Mouse (Mus musculus) midbrain, embryonic 15.5 days (tissue): ENCODE data around the gene Brd2. TPM values are rescaled to one million over a fixed set of nuclear protein-coding genes. Genes with fewer than 3 reads are reported as not detected.
A peak's percentile ranks its signal among the peaks of the same experiment; 100 is the strongest.

Experiments
- ATAC-seq: fragments of 200-750 bp; cut with Nextera tagmentation; replicated peaks from 2 replicates; pipeline ENCODE4 v1.8.0; 2017; ENCODE audit warnings: moderate TSS enrichment
- H3K27ac ChIP-seq: fragments of 300-500 bp; sonication (generic); 2 replicates; pipeline ENCODE4 v1.5.1; 2015; ENCODE audit warnings: mild to moderate bottlenecking, inconsistent platforms
- H3K27me3 ChIP-seq: fragments of 300-500 bp; sonication (generic); replicated peaks from 2 replicates; pipeline ENCODE4 v1.6.1; 2015; ENCODE audit warnings: inconsistent platforms
- H3K36me3 ChIP-seq: fragments of 300-500 bp; sonication (generic); replicated peaks from 2 replicates; pipeline ENCODE4 v1.6.1; 2015; ENCODE audit warnings: inconsistent platforms
- H3K4me1 ChIP-seq: fragments of 300-500 bp; sonication (generic); 2 replicates; pipeline ENCODE4 v1.6.1; 2015; ENCODE audit warnings: inconsistent platforms
- H3K4me2 ChIP-seq: fragments of 300-500 bp; sonication (generic); 2 replicates; pipeline ENCODE4 v1.6.1; 2015; ENCODE audit warnings: inconsistent platforms, mild to moderate bottlenecking, moderate library complexity
- H3K4me3 ChIP-seq: fragments of 300-500 bp; sonication (generic); 2 replicates; pipeline ENCODE4 v1.5.1; 2015; ENCODE audit warnings: mild to moderate bottlenecking, inconsistent platforms
- H3K9ac ChIP-seq: fragments of 300-500 bp; sonication (generic); 2 replicates; pipeline ENCODE4 v1.6.1; 2015; ENCODE audit warnings: mild to moderate bottlenecking, inconsistent platforms
- H3K9me3 ChIP-seq: fragments of 300-500 bp; sonication (generic); 2 replicates; pipeline ENCODE4 v1.6.1; 2016; ENCODE audit warnings: inconsistent platforms
- WGBS: fragments of 180-500 bp; shearing (Covaris S2); methylation state at CpG from one replicate; pipeline ENCODE4 v1.1.7; 2015; ENCODE audit warnings: mixed read lengths; 5-methylcytosine and 5-hydroxymethylcytosine counted together
- polyA plus RNA-seq: library from polyadenylated mRNA; unstranded; fragments of >200 nt; fragmentation: Nextera tagmentation; extraction: Ambion mirVana; gene quantifications from 2 replicates; pipeline ENCODE4 v1.2.1, GENCODE M21; 2015

Gene Brd2
- polyA plus RNA-seq, 1 experiment from 2014 or later = 137 TPM

DNA sequence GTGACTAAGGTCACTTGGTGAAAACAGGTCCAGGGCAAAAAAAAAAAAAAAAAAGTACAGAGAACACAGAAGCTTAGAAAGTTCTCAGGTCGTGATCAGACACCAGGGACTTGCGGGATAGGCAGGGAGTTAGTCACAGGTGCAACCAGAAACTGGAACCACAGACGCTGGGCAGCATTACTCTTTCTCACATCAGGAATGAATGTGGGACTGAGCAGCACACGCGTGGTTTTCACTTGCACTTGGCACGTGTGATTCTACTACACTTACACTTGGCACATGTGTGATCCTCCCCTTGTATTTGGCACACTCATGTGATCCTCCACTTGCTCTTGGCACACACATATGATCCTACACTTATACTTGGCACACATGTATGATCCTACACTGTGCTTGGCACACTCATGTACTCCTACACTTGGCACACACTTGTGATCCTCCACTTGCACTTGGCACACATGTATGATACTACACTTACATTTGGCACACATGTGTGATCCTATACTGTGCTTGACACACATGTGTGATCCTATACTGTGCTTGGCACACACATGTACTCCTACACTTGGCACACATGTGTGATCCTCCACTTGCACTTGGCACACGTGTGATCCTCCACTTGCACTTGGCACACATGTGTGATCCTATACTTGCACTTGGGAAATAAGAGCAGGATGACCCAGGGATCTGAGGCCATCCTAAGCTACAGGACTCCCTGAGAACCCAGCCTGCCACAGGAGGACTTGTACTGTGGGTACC is 15.1 kb downstream of the Brd2 start:
- H3K9me3 ChIP-seq = no peaks in the 10 kb centered on the region
- H3K4me1 ChIP-seq = no peaks in the 10 kb centered on the region
- H3K4me2 ChIP-seq = no peak overlapping the region
- no peak overlapping the region for H3K4me3 ChIP-seq
- no peak for ATAC-seq
- WGBS = 86% methylated on average over 7 of the region's 7 CpGs
- H3K27ac ChIP-seq = no peak overlapping the region
- no peak overlapping the region for H3K9ac ChIP-seq
- peaks cover 14% of the 10 kb centered on the region for H3K36me3 ChIP-seq
- no peaks in the 10 kb centered on the region for H3K27me3 ChIP-seq

DNA sequence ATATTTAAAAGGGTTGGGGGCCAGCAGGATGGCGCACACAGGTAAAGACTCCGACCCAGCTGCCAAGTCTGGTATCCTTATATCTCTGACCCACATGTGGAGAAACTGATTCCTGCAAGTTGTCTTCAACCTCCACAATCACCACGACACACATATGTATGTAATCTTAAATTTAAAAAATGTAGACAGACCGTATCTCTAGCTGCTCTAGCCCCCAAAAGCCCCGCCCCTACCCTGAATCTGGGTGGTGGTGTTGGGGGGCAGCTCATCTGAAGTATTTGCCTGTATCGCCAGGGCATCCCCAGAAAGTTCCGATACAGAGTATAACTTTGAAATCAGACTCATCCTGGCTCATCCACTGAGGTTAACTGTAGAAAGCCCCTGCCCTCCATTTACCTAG is 15.9 kb downstream of the Brd2 start:
- ATAC-seq = no peak
- Histone ChIP-seq H3K27me3 (no peaks in the 10 kb centered on the region), H3K9me3 (no peaks in the 10 kb centered on the region), H3K4me1 (peaks cover 3% of the 10 kb centered on the region; the same call in 1 of the 2 replicates), H3K4me2 (no peak overlapping the region), H3K27ac (no peak overlapping the region), H3K4me3 (no peak overlapping the region), H3K9ac (no peak overlapping the region), H3K36me3 (peaks cover 6% of the 10 kb centered on the region)
- 87% methylated on average over 7 of the region's 7 CpGs for WGBS

DNA sequence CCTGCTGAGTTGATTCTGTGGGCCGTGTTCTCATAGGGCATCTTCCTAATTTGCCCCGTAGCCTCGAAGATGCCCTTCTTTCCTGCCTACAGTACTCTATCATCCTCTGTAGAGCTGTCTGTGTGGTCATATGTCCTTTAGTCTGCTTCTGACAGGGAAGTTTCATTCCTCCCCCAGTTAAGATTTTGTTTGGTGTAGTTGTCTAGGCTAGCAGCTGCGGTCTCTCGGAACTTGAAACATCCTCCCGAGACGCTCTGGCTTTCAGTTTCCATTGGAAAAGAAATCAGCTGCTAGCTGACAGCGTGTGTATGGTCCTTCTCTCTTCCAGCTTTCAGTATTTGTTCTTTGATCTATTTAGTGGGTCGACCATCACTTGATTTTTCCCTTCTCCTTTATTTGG is 17.6 kb downstream of the Brd2 start:
- Histone ChIP-seq H3K4me2 (no peak overlapping the region), H3K4me3 (no peak overlapping the region), H3K27me3 (no peaks in the 10 kb centered on the region), H3K9ac (no peak overlapping the region), H3K4me1 (peaks cover 4% of the 10 kb centered on the region; the same call in 1 of the 2 replicates), H3K36me3 (no peaks in the 10 kb centered on the region), H3K27ac (no peak overlapping the region), H3K9me3 (no peaks in the 10 kb centered on the region)
- WGBS = 82% methylated on average over 9 of the region's 9 CpGs
- ATAC-seq = no peak

DNA sequence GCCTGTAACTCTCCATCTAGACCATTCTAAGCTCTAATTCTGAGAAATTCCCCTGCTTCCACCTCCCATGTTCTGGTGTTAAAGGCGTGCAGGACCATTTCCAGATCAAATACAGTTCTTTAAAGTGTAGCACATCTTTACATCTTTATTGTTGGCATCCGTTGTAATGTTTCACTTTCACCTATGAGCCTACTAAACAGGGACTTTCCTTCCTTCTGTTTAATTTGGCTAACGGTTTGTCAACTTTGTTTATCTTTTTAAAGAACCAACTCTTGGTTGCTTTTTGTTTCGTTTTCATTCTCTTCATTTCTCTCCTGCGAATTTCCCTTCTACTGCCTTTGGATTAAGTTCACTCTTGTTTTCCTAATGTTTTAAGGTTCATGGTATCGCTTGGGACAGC is 19.6 kb downstream of the Brd2 start:
- H3K9ac ChIP-seq = no peak overlapping the region
- H3K4me3 ChIP-seq = no peak overlapping the region
- WGBS = 85% methylated on average over 6 of the region's 6 CpGs
- H3K27me3 ChIP-seq = no peaks in the 10 kb centered on the region
- no peak overlapping the region for H3K4me2 ChIP-seq
- H3K9me3 ChIP-seq = no peaks in the 10 kb centered on the region
- no peaks in the 10 kb centered on the region for H3K36me3 ChIP-seq
- H3K27ac ChIP-seq = no peak overlapping the region
- no peak for ATAC-seq
- peaks cover 4% of the 10 kb centered on the region; the same call in 1 of the 2 replicates for H3K4me1 ChIP-seq

DNA sequence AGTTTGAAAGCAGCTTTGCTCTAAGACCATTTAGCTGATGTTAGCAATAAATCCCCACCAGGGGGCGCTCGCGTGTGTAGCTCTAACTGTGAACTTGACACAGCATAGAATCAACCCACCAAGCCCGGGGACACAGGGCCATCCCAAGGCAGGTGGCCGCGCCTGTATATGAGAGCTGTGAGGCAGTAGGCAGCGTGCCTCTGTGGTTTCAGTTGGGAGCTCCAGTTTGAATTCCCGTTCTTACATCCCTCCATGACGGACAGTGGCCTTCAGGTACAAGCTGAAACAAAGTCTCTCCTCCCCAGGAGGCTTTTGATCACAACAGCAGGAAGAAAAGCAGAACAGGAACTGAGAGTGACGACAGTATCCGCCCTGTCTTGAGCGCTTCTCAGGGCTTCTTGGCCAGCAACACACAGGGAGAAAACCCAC is 20.8 kb downstream of the Brd2 start:
- WGBS = 7% methylated on average over 12 of the region's 12 CpGs
- Histone ChIP-seq H3K9me3 (no peaks in the 10 kb centered on the region), H3K4me3 (peak overlapping the region; percentile 13; the same call in 1 of the 2 replicates), H3K36me3 (no peaks in the 10 kb centered on the region), H3K9ac (no peak overlapping the region), H3K4me1 (peaks cover 4% of the 10 kb centered on the region; the same call in 1 of the 2 replicates), H3K27me3 (no peaks in the 10 kb centered on the region), H3K27ac (no peak overlapping the region), H3K4me2 (peak overlapping the region; percentile 41)
- peak; percentile 79 for ATAC-seq

DNA sequence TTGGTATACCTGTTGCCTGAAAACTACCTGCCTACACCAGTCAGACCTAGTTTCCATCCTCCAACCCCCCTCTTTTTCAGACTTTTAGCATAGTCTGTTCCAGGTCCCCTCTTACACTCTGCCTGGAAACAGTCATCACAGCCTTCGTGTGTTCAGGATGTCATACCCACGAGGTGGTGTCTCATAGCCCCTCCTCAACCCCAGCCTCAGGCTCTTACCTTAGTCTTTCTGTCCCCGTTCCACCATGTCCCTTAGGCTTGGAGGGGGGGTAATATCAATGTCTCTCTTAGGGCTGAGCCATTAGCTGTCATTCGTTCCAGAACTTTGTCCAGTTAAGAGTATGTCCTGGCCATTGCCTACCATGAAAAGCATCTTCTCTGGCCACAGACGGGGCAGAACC is 21.2 kb downstream of the Brd2 start:
- H3K27me3 ChIP-seq = no peaks in the 10 kb centered on the region
- peak; percentile 33; the same call in 1 of the 2 replicates for ATAC-seq
- H3K36me3 ChIP-seq = no peaks in the 10 kb centered on the region
- no peak overlapping the region for H3K4me3 ChIP-seq
- no peaks in the 10 kb centered on the region for H3K9me3 ChIP-seq
- no peak overlapping the region for H3K4me2 ChIP-seq
- 31% methylated on average over 5 of the region's 5 CpGs for WGBS
- no peak overlapping the region for H3K9ac ChIP-seq
- peaks cover 4% of the 10 kb centered on the region; the same call in 1 of the 2 replicates for H3K4me1 ChIP-seq
- H3K27ac ChIP-seq = no peak overlapping the region

DNA sequence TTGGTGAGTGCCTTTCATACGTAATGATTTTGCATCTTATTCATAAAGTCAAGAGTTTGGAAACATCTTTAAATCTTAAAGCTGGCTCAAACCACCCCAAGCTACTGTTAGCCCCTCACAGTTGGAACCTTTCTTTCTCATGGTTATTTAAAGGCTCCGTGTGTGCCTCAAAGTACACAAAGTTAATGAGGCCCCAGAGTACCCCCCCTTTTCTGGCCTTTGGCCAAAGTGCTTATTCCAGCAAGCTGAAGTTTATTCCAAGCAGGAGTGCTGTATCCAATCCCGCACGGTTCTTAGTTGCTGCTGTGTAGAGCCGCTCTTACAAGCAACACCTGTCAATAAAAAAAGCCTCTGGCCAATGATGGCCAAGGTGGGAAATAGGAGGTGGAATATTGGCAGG is 22.9 kb downstream of the Brd2 start:
- no peak overlapping the region for H3K4me2 ChIP-seq
- no peaks in the 10 kb centered on the region for H3K27me3 ChIP-seq
- H3K9ac ChIP-seq = no peak overlapping the region
- H3K4me1 ChIP-seq = peaks cover 4% of the 10 kb centered on the region; the same call in 1 of the 2 replicates
- H3K9me3 ChIP-seq = no peaks in the 10 kb centered on the region
- no peak overlapping the region for H3K4me3 ChIP-seq
- no peaks in the 10 kb centered on the region for H3K36me3 ChIP-seq
- no peak for ATAC-seq
- H3K27ac ChIP-seq = no peak overlapping the region
- 50% methylated on average over 5 of the region's 5 CpGs for WGBS

DNA sequence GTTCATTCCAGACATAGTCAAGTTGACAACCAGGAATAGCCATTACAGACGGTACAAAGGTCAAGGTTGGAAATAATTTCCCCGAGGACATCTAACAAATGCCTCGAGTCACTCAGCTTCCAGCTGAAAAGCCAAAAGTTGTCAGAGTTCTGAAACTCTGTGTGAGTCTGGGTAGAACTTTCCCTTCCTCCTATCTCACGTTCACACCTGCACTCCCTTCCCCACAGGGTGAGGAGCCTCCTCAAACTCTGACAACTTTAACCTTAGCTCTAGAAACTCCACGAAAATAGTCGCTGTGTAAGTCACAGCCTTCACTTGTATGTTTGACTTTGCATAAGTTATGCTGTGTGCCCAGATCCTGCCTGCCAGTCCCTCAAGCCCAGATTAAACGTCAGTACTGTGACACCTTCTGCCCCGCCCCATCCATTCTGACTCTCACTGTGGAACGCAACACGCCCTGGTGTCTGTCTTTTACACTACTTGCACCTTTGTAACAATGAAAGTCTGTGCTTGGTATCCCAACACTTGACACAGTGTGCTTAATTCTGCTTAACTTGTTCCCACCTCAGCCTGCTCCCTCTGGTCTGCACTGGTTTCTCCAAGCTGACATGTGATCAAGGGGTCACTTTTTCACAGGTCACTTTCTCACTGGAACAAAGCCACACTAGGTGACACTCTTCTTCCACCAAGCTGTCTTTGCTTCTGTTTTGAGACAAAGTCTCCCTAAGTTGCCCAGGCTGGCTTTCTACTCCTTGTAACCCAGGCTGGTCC is 23.5 kb downstream of the Brd2 start:
- Histone ChIP-seq H3K27ac (no peak overlapping the region), H3K4me1 (peaks cover 4% of the 10 kb centered on the region; the same call in 1 of the 2 replicates), H3K4me3 (no peak overlapping the region), H3K4me2 (no peak overlapping the region), H3K27me3 (no peaks in the 10 kb centered on the region), H3K9me3 (no peaks in the 10 kb centered on the region), H3K36me3 (no peaks in the 10 kb centered on the region), H3K9ac (no peak overlapping the region)
- 65% methylated on average over 10 of the region's 10 CpGs for WGBS
- no peak for ATAC-seq

DNA sequence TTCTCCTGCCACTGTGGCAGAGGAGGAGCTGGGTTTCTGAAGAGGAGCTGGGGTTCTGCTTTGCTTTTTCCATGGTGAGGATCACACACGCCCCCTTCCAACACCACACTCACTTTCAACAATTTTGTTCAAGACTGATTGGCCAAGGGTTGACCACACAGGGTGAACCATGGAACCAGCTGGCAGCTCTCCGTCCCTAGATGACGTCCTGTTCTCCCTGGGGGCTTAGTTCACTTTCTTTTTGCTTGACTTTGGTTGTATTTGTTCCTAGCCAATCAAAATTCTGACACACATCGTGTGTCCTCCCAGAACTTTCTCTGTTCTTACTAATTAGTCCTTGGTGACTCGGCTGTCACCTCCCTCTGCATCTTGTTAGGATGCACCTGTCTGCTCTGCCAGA is 25.2 kb downstream of the Brd2 start:
- H3K27ac ChIP-seq = no peak overlapping the region
- H3K9me3 ChIP-seq = no peaks in the 10 kb centered on the region
- H3K4me3 ChIP-seq = no peak overlapping the region
- H3K4me1 ChIP-seq = peaks cover 4% of the 10 kb centered on the region; the same call in 1 of the 2 replicates
- H3K4me2 ChIP-seq = no peak overlapping the region
- WGBS = 75% methylated on average over 5 of the region's 5 CpGs
- H3K36me3 ChIP-seq = no peaks in the 10 kb centered on the region
- H3K9ac ChIP-seq = no peak overlapping the region
- H3K27me3 ChIP-seq = no peaks in the 10 kb centered on the region
- no peak for ATAC-seq

DNA sequence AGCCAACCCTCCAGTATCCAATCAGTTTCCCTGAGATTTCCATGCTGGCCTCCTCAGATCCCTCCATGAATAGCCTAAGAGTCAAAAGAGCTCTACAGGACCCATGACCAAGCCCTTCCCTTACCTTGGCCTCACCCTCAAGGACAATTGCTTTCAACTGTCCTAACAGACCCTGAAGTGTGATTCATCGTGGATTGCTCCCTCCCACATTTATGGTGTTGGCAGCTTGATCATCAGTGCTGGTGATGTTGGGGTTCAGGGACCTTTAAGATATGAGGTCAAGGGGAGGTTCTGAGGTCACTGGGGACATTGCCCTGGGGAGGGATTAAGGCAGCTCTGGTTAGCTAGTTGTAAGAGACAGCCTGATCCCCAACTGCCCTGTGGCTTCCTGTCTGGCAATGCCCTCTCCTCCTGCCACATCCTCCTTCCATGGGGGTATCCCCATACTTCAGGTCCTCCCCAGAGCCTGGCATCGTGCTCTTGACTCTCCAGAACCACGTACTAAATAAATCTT is 25.9 kb downstream of the Brd2 start:
- ATAC-seq = no peak
- peaks cover under 1% of the 10 kb centered on the region; the same call in 1 of the 2 replicates for H3K4me1 ChIP-seq
- H3K9me3 ChIP-seq = no peaks in the 10 kb centered on the region
- H3K27me3 ChIP-seq = no peaks in the 10 kb centered on the region
- no peak overlapping the region for H3K4me3 ChIP-seq
- H3K4me2 ChIP-seq = no peak overlapping the region
- WGBS = 79% methylated on average over 3 of the region's 3 CpGs
- H3K36me3 ChIP-seq = no peaks in the 10 kb centered on the region
- H3K9ac ChIP-seq = no peak overlapping the region
- no peak overlapping the region for H3K27ac ChIP-seq

DNA sequence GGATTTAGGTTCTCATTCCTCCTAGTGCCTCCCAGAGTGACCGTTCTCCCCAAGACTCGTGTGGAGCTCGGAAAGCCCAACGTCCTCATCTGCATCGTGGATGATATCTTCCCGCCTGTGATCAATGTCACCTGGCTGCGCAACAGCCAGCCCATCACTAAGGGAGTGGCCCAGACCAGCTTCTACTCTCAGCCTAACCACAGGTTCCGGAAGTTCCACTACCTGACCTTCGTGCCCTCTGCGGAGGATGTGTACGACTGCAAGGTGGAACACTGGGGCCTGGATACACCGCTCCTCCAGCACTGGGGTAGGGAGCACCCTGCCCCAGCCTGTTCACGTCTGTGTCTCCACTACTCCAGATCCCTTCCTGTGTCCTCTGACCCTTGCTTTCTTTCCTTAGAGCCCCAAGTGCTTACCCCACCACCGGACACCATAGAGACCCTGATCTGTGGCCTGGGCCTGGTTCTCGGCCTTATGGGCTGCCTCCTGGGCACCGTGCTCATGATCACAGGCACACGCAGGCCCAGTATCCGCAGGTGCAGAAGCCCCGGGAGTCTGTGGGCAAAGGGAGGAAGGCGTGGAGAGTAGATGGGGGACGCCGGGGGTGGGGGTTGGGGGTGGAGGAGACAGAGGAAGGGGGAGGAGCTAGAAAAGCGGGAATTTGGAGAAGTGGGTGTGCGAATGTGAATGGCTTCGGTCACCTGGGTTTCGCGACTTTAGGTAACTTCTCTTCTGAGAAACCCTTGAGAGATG is 28.0 kb downstream of the Brd2 start:
- no peak overlapping the region for H3K9ac ChIP-seq
- H3K4me2 ChIP-seq = no peak overlapping the region
- no peaks in the 10 kb centered on the region for H3K9me3 ChIP-seq
- no peaks in the 10 kb centered on the region for H3K27me3 ChIP-seq
- no peak overlapping the region for H3K4me3 ChIP-seq
- no peaks in the 10 kb centered on the region for H3K36me3 ChIP-seq
- H3K4me1 ChIP-seq = no peaks in the 10 kb centered on the region
- ATAC-seq = no peak
- WGBS = 86% methylated on average over 27 of the region's 27 CpGs
- H3K27ac ChIP-seq = no peak overlapping the region
